ENCODE assay signal across 21 mouse cellular contexts in genomic region chr7:74000743-74001510, GRCm38 (mm10). TPM values are rescaled to one million over a fixed set of nuclear protein-coding genes. Genes with fewer than 3 reads are reported as not detected.
"Had no signal": no experiment of that assay in that cellular context is flagged by ENCODE, and none has a peak within 500 bp of the region (broad histone marks: within the 10 kb centered on the region; RNA-seq: fewer than 3 reads in every experiment).

No protein-coding gene starts in this region.

- H3K4me1 ChIP-seq: lung, embryonic 15.5 days; megakaryocyte, embryonic 14.5 days had no signal

- H3K36me3 ChIP-seq: lung, embryonic 15.5 days had no signal

- H3K4me3 ChIP-seq: lung, embryonic 15.5 days; megakaryocyte, embryonic 14.5 days; myocyte; neural tube, embryonic 13.5 days; neural tube, embryonic 15.5 days had no signal

- ATAC-seq: lung, postnatal 0 days; midbrain, embryonic 16.5 days had no signal

- H3K27ac ChIP-seq: lung, embryonic 15.5 days; macrophage; neural tube, embryonic 13.5 days; neural tube, embryonic 15.5 days had no signal

- DNase-seq: lung, adult 2 months; lung, postnatal 14 days; lung, postnatal 36 days; midbrain, embryonic 14.5 days; retina, postnatal 1 day; right cerebral cortex, adult 18-20 months; right cerebral cortex, postnatal 25 days; right cerebral cortex, postnatal 4 days; spleen, adult 18-20 months; thymus, adult 18-20 months; thymus, postnatal 14 days; thymus, postnatal 36 days had no signal

- H3K9ac ChIP-seq: lung, embryonic 15.5 days; neural tube, embryonic 13.5 days; neural tube, embryonic 15.5 days had no signal

- H3K9me3 ChIP-seq: lung, embryonic 15.5 days; megakaryocyte, embryonic 14.5 days; neural tube, embryonic 13.5 days; neural tube, embryonic 15.5 days had no signal

- H3K4me2 ChIP-seq: lung, embryonic 15.5 days; midbrain, embryonic 11.5 days; neural tube, embryonic 13.5 days; neural tube, embryonic 15.5 days had no signal

- H3K27me3 ChIP-seq: lung, embryonic 15.5 days; neural tube, embryonic 13.5 days; neural tube, embryonic 15.5 days had no signal

RNA-seq across cellular contexts. Expression of gene St8sia2, which starts 12.6 kb away (rescaled TPM):
- polyA plus RNA-seq: macrophage had no signal
